Mouse (Mus musculus): ENCODE data around the gene Unc13a. TPM values are rescaled to one million over a fixed set of nuclear protein-coding genes. Genes with fewer than 3 reads are reported as not detected.

The Unc13a gene
- total RNA-seq, 1 experiment from 2014 or later, result 0.29 TPM

DNA sequence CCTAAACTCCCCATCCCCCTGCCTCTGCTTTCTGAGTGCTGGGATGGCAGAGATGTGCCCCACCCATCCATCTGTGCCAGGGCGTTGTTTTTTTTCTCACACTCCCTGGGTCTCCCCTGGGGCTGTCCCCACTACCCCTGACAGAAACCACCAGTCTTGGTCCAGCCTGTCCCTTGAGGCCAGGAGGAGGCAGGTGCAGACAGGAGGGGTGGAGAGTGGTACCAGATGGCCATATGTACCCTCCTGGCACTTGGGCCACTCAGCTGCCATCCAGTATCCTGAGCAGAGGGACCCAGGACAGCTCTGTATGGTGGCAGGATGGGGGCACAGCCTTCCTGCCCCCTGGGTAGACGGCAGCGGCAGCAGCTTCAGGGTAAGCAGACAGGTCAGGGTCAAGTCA, 74.1 kb downstream of the Unc13a start, which contains the start of gene Fam129c:
TSS of gene Fam129c (plus strand) at position 198 of the 400 bp plus-strand sequence.
- ATAC-seq (replicated peaks; ENCODE audit: insufficient number of reproducible peaks, low FRiP score, low TSS enrichment, poor library complexity, severe bottlenecking), result no peak

DNA sequence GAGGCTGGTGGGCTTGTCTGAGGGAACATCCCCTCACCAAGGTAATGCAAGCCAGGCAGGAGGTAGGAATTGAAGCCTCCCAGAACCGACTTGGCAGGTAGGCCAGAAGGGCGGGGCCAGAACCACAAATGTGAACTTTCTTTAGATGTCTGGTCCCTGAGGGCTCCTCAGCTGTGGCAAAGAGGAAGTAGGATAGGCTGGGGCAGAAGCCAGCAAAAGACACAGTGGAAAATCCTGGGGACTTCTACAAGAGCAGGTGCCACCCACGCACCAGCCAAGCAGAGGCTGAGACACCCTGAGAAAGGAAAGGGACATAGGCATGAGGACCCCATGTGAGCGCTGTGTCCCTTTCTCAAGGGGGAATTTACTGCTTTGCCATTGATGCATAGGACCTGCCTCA, 74.8 kb downstream of the Unc13a start:
- no peak for ATAC-seq (replicated peaks; ENCODE audit: insufficient number of reproducible peaks, low FRiP score, low TSS enrichment, poor library complexity, severe bottlenecking)

DNA sequence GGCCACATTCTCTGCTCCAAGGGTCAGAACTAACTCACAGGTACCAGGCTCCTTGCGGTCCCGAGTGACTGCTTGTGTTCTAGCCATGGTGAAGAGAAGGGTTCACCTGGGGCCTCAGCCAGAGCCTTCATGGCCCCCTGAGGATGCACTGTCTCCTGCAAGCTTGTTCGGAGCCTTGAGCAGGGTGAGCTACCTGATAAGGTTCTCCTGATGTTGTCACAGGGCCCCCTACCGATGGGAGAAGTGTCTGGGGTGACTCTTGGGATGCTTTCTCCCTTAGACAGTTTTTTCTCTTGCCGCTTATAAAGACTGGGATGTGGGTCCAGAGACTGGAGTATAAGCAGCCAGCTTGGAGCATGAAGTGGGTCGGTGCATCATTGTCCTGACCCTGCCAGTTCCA, 75.2 kb downstream of the Unc13a start:
- ATAC-seq (replicated peaks; ENCODE audit: insufficient number of reproducible peaks, low FRiP score, low TSS enrichment, poor library complexity, severe bottlenecking), result no peak

DNA sequence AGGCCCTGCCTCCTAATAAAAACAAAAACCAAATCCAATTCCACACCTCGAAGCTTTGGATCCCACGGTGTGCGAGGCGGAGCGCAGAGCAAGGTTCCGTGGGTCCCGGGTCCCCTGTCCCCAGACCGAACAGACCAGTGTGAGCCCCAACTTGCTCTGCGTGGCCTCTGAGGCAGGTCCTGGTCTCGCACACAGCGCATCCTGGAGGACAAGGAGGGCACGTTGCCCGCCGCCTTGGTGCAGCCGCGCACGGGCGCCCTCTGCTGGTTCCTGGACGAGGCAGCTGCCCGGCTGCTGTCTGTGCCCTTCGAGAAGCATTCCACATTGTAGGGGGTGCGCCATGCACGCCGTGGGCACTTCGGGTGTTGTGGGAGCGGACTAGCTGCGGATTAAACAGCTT, 75.7 kb downstream of the Unc13a start:
- peak; percentile 33; the same call in 1 of the 2 replicates for ATAC-seq (replicated peaks; ENCODE audit: insufficient number of reproducible peaks, low FRiP score, low TSS enrichment, poor library complexity, severe bottlenecking)

DNA sequence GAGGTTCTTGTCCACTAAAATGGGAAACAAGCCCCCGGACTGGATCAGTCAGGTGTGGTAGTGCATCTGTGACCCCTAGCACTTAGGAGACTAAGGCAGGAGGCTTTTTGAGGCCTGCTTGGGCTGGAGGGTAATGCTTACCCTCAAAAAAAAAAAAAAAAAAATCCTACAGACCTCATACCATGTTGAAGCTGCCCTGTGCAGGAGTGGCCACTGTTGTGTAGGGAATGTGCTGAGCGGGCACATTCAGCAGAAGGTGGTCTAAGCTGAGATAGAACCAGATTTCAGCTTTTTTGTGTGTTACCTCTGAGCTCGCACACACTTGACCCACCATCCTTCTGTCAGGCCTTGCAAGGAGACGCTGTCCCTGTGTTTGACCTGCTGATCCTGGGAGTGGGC, 77.2 kb downstream of the Unc13a start:
- no peak for ATAC-seq (replicated peaks; ENCODE audit: insufficient number of reproducible peaks, low FRiP score, low TSS enrichment, poor library complexity, severe bottlenecking)

DNA sequence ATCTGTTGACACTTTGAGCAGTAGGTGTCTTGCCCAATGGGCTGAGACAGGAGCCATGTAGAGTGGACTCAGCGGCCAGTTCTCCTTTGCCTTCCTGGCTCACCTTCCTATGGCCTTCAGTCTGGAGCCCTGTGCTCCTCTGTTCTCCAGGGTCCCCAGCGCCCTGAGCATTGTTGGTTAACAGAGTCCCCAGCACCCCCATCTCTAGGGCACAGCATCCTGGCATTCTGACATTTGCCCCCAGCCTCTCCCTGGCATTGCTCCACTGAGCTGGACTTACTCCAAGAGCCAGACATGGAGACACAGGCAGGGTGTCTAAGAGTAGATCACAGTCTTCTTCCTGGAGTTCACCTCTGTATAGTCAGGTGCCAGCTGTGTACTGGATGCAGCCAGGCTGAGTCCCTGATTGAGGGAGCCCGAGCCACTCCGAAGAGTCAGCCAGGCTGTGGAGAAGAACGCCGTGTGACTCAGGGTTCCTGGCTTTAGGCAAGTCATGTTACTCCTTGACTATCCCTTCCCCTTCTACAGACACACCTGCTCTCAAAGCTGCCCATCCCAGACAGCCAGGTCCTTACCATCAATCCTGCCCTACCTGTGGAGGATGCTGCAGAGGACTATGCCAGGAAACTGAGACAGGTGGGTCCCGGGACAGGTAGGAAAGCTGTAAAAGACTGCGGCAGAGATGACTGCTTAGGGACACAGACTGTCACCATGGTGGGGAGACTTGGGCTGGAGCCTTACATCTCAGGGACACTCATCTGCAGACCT, 77.8 kb downstream of the Unc13a start:
- ATAC-seq (replicated peaks; ENCODE audit: insufficient number of reproducible peaks, low FRiP score, low TSS enrichment, poor library complexity, severe bottlenecking), result no peak

DNA sequence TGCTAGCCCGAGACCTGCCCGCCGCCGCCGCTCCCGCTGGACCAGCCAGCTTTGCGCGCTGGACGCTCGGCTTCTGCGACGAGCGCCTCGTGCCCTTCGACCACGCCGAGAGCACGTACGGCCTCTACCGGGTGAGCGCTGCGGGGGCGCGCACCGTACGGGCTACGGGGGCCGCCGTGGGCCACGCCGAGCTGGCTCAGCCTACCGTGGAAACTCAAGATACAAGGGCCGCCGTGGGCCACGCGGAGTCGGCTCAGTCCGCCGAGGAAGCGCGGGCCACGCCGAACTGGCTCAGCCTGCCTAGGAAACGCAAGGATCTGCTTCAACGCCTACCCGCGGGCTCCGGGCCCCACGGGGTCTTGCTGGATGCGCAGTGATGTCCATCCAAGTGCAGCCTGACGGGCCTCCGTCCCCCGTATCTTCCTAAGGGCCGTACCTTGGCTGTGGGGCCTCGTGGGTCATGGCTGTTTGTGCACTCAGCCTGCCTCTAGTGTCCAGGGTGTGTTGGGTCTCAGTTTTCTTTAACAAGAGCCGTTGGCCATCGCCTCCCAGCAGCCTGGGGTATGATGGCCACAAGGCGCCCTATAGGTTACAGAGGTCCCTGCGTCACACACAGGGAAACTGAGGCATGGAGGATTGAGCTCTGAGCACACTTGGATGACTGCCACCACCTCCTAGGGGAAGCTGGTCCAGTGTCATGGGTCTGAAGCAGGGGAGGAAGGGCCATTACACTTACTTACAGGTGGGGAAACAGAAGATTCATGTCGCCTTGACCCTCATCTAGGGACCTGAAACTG, 79.0 kb downstream of the Unc13a start:
- no peak for ATAC-seq (replicated peaks; ENCODE audit: insufficient number of reproducible peaks, low FRiP score, low TSS enrichment, poor library complexity, severe bottlenecking)

DNA sequence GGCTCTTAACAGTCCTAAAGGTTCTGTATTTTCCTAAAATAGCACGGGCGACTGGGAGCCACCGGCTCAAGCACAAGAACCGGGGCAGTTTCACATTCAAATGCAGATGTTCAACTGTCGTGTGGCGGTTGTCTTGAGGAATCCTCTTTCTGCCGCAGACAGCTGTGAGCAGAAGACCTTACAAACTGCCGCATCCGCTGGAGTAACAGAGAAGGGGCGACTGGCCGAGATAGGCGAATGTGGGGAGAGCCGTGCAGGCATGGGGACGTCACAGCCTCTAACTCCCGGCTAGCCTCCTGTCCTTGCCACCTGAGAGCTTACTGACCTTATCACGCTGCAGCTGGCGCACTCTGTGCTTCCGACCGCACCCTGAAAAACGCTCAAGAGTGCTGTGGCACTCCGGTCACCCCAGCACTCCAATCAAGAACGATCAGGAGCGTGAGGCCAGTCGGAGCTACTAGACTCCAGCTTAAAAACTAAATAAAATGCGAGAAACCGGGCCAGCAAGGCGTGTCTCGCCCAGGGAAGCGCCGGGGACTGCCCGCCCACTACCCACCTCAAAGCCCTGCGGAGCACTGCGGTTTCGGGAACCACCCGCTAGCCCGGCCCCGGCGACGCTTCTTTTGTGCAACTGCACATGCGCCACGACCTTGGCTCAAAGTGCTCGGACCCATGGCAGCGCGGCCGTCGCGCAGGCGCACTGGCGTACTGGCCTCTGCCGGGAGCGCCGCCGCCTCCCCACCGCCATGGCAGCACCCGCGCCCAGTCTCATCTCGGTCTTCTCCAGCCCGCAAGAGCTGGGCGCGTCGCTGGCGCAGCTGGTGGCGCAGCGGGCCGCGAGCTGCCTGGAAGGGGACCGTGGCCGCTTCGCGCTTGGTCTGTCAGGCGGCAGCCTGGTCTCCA, 79.8 kb downstream of the Unc13a start, which contains the start of gene Pgls:
TSS of gene Pgls (plus strand) at position 706 of the 903 bp plus-strand sequence.
- ATAC-seq (replicated peaks; ENCODE audit: insufficient number of reproducible peaks, low FRiP score, low TSS enrichment, poor library complexity, severe bottlenecking), result peak; percentile 51

DNA sequence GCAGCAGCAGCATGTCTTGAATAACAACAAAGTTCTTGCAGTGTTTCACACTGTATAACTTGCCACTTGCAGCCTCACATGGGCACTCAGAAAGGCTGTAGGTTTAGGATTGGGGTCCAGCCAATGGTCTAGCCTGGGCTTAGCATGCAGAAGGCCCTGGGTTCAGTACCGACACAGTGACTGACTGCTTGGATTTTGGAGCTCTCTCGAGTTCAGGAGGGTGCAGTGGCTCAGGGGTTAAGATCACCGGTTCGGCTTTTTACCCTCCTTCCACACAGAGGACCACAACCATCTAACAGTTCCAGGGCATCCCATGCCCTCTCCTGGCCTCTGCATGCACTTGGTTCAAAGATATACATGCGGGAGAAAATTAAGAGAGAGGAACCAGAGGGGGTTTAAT, 80.5 kb downstream of the Unc13a start:
- ATAC-seq (replicated peaks; ENCODE audit: insufficient number of reproducible peaks, low FRiP score, low TSS enrichment, poor library complexity, severe bottlenecking), result no peak

DNA sequence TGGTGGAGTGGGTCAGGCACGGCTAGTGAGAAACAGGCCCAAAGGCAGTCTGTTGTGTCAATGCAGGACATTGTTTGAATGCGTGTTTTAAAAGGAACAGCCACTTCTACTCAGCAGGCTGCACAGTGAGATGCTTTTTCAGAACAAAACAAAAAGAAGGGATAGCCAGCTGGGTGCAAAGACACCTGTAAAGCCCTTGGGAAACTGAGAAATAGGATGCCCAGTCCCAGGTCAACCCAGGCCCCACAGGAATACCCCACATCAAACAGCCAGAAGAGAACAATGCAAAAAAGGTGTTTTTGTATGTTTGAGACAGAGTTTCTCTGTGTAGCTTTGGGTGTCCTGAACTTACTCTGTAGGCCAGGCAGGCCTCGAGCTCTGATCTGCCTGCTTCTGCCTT, 82.8 kb downstream of the Unc13a start:
- ATAC-seq (replicated peaks; ENCODE audit: insufficient number of reproducible peaks, low FRiP score, low TSS enrichment, poor library complexity, severe bottlenecking), result no peak

DNA sequence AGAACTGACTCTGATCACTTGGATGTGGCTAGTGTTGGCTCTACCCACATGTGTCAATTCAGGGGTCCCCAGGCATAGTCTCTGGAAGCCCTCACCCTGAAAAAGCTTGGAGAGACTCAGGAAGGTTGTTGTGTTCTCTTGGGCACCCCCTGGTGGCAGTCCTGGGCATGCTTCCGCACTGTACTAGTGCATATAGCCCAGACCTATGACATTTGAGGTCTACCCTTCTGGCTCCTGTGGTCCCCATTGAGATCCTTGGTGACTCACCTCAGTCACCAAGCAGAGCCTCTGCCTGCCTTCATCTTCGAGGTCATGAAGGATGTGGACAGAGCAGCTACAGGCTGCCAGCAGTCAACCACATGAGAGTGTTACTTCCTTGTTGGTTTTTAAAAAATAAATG, 84.7 kb downstream of the Unc13a start:
- peak; percentile 35 for ATAC-seq (replicated peaks; ENCODE audit: insufficient number of reproducible peaks, low FRiP score, low TSS enrichment, poor library complexity, severe bottlenecking)

DNA sequence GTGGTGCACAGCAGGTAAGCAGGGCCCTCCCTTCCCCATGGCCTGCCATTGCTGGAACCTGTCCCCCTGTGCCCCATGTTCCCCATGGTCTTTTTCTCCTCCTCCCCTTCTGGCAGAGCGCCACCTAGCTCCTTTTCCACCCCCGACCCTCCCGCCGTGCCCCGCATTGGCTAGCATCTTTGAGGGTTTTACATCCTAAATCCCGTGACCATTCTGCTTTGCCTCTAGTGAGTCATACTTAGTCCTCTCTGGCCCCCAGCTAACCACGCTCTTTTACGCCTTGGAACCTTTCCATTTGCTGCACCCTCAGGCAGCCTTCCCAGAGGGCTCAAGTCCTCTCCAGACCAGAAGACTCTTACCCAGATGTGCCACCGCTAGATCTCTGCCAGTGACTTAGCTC, 91.4 kb downstream of the Unc13a start:
- no peak for ATAC-seq (replicated peaks; ENCODE audit: insufficient number of reproducible peaks, low FRiP score, low TSS enrichment, poor library complexity, severe bottlenecking)

DNA sequence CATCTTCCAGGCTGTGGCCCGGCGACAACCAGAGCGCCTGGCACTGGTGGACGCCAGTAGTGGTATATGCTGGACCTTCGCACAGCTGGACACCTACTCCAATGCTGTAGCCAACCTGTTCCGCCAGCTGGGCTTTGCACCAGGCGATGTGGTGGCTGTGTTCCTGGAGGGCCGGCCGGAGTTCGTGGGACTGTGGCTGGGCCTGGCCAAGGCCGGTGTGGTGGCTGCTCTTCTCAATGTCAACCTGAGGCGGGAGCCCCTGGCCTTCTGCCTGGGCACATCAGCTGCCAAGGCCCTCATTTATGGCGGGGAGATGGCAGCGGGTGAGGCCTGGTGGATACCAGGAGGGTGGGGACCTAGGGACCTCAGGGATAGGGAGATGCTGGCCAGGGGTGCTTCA, 92.1 kb downstream of the Unc13a start:
- no peak for ATAC-seq (replicated peaks; ENCODE audit: insufficient number of reproducible peaks, low FRiP score, low TSS enrichment, poor library complexity, severe bottlenecking)

DNA sequence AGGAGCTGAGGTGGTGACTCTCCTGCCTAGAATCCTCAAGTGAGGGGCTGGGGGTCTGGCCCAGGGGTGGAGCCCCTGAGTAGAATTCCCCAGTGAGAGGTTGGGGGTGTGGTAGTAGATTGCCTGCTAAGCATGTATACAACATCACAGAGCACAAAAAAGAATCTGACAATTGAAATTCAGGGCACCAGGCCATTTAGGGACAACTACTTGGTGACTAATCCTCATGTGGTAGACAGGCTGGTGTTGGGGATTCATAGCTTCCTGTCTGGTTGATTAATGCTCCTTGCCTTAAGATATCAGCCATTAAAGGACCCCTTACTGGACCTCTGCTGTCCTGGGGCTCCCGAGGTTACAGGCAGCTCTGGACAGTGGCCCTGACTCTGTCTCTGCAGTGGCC, 92.5 kb downstream of the Unc13a start:
- no peak for ATAC-seq (replicated peaks; ENCODE audit: insufficient number of reproducible peaks, low FRiP score, low TSS enrichment, poor library complexity, severe bottlenecking)

DNA sequence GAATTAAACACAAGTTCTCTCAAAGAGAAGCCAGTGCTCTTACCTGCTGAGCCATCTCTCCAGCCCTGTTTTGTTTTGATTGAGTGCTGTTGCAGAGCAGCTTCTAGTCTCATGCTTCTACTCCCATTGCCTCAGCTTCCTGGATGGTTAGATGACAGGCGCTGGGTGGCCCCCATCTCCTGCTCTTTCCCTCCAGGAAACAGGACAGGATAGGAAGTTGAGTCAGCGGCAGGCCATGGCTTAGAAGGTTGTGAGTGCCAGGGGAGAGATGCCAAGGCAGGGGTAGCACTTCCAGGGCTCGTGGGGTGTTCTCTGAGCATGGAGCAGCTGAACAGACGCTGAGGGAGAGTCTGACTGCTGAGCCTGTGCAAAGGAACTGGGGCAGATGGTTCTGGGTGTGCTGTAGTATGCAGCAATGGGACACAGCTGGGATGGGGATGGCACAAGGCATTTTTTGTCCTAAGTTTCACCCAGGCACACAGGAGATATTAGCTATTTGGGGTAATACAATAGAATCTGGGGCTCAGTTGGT, 93.6 kb downstream of the Unc13a start:
- ATAC-seq (replicated peaks; ENCODE audit: insufficient number of reproducible peaks, low FRiP score, low TSS enrichment, poor library complexity, severe bottlenecking), result no peak

DNA sequence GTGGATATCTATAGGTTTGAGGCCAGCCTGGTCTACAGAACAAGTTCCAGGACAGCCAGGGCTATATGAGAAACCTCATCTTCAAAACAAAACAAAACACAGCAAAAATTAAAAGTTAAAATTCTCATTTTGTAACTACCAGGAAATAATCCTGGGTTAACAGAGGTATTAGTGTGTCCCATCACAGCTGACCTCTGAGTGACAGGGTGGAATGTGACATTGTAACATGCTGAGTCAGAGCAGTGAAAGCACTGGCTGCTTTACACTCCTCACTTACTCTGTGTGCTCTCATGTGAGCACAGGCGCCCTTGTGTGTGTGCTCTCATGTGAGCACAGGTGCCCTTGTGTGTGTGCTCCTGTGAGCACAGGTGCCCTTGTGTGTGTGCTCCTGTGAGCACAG, 96.5 kb downstream of the Unc13a start:
- no peak for ATAC-seq (replicated peaks; ENCODE audit: insufficient number of reproducible peaks, low FRiP score, low TSS enrichment, poor library complexity, severe bottlenecking)

DNA sequence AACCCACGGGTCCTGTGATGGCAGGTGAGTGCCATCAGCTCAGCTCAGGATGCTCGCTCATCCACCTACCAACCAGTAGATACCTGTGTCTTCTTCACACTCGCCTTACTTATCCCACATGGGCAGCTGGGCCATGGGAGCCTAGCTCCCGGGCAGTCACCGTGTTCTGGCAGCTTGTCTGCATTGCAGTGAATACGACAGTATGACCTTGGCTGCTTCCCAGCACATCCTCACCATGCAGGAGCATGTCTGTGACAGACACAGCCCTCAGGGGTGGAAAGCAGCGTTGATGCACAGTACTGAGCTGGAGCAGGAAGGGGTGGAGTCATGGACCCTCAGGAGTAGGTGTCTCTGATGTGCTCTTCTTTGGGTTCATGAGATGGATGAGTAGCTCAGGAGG, 97.1 kb downstream of the Unc13a start:
- ATAC-seq (replicated peaks; ENCODE audit: insufficient number of reproducible peaks, low FRiP score, low TSS enrichment, poor library complexity, severe bottlenecking), result no peak

All from monocyte, adult 5-6 weeks (primary cell).